Mouse (Mus musculus) embryonic fibroblast, embryonic 13.5 days (primary cell): ENCODE data around the gene Pard6b. TPM values are rescaled to one million over a fixed set of nuclear protein-coding genes. Genes with fewer than 3 reads are reported as not detected.

Experiments used
- H3K27ac ChIP-seq: 2 replicates; pipeline ENCODE4 v1.5.1; 2012; ENCODE audit warnings: low read length, control low read depth, inconsistent platforms; ENCODE audit not compliant: insufficient read depth
- H3K4me1 ChIP-seq: 2 replicates; pipeline ENCODE4 v1.6.1; 2011; ENCODE audit warnings: low read length; ENCODE audit not compliant: control insufficient read depth, insufficient read depth
- H3K4me3 ChIP-seq: 2 replicates; pipeline ENCODE4 v1.5.1; 2011; ENCODE audit warnings: mild to moderate bottlenecking, control low read depth, low read length; ENCODE audit not compliant: insufficient read depth
- CTCF ChIP-seq: IDR thresholded peaks from 2 replicates; pipeline ENCODE4 v1.5.1; 2011; ENCODE audit warnings: mild to moderate bottlenecking, control low read depth, low read length, moderate library complexity, borderline replicate concordance; ENCODE audit not compliant: insufficient read depth
- POLR2A ChIP-seq: IDR thresholded peaks from 2 replicates; pipeline ENCODE4 v1.6.1; 2011; ENCODE audit warnings: low read depth, mild to moderate bottlenecking, control low read depth, low read length, moderate library complexity
- polyA plus RNA-seq: library from polyadenylated mRNA; stranded (reverse); fragments of >200 nt; gene quantifications from 2 replicates; pipeline ENCODE4 v1.2.4, GENCODE M21; 2011; ENCODE audit warnings: low read depth; ENCODE audit not compliant: missing spikeins, insufficient read length

The Pard6b gene
- polyA plus RNA-seq, 1 experiment = 1.6 TPM

DNA sequence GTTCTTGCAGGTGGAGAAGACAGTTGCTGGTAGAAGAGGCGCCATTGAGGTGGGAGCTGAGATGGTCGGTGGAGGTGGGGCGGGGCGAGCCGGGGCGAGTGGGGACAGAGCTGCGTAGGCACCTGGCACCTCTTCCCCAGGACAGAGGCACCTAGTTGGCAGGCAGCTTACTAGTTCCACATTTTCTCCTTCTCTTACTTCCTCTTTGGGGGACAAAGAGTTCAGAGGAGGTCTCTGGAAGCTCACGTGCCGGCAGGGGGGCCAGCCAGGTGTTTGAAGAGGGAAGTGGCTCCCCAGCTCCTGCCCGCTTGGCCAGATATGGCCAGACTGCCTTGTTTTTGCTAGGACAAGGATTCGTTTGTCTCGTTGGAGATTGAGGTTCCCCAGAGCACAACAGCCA is 38.3 kb downstream of the Pard6b start:
- TF ChIP-seq POLR2A = no peak
- TF ChIP-seq CTCF = no peak
- H3K4me3 ChIP-seq = no peak overlapping the region
- no peaks in the 10 kb centered on the region for H3K4me1 ChIP-seq
- no peak overlapping the region for H3K27ac ChIP-seq

DNA sequence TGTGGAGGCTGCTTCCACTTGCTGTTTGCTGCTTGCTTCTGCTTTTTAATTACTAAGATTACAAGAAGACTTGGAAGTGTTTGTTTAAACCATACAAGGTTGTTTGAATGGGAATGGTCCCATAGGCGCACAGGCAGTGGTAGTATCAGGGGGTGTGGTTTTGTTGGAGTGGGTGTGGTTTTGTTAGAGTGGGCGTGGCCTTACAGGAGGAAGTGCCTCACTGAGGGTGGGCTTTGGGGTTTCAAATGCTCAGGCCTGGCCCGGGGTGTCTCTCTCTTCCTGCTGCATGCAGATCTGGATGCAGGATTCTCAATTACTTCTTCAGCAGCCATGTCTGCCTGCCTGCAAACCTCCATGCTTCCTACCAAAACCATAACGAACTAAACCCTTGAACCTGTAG is 40.1 kb downstream of the Pard6b start:
- H3K4me3 ChIP-seq = no peak overlapping the region
- H3K27ac ChIP-seq = no peak overlapping the region
- H3K4me1 ChIP-seq = no peaks in the 10 kb centered on the region
- TF ChIP-seq CTCF = no peak
- no peak for TF ChIP-seq POLR2A

DNA sequence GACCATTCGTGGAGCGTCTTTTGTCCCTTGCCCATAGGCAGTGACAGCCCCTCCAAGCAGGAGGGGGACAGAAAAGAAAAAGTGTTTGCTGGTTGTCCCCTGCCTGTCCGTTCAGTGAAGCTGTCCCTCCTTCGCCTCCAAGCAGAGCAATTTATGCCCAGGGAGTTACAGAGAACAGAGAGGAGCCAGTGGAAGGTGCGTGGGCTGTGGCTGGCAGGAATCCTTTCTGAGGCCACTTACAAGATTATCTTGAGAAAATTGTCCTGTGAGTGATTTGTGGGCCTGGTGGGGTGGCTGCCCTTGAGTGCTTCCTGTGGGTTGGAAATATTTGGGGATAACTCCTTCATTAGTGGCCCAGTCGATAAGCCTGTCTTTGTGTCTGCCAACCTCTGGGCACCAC is 42.8 kb downstream of the Pard6b start:
- no peaks in the 10 kb centered on the region for H3K4me1 ChIP-seq
- H3K4me3 ChIP-seq = no peak overlapping the region
- H3K27ac ChIP-seq = no peak overlapping the region
- TF ChIP-seq CTCF (no peak), POLR2A (no peak)

DNA sequence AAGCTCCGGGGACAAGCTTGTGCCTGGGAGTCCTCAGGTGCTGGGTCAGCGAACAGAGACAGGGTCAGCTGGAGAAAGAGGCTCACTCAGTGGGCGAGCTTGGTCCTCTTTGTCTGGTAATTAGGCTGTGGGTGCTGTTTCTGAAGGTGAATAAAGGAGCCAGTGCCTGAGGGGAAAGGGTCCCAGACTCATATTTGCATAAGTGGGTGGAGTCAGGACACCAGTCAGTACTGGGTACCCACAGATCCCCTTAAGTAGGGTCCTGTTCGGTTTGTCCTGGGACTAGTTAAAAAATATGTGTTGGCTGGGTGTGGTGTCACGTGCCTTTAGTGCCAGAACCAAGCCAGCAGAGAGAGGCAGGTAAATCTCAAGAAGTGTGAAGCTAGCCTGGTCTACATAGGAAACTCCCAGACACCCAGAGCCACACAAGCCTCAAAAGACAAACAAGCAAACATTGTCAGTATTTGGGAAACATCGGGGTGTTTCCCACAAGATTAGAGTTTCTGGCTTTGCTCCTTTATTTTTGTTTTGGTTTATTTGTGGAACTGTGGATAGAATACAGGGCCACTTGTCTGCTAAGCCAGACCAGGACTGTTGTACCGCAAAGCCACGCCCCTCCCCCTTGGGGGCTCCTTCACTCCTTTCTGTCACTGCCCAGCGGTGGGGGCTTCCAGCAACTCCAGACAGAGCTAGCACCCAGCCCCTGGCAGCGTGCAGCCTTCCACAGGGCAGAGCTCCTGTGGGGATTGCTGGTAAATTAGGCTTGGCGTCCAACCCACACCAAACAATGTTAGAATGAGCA is 44.7 kb downstream of the Pard6b start:
- no peak for TF ChIP-seq POLR2A
- TF ChIP-seq CTCF = no peak
- no peaks in the 10 kb centered on the region for H3K4me1 ChIP-seq
- no peak overlapping the region for H3K4me3 ChIP-seq
- no peak overlapping the region for H3K27ac ChIP-seq

DNA sequence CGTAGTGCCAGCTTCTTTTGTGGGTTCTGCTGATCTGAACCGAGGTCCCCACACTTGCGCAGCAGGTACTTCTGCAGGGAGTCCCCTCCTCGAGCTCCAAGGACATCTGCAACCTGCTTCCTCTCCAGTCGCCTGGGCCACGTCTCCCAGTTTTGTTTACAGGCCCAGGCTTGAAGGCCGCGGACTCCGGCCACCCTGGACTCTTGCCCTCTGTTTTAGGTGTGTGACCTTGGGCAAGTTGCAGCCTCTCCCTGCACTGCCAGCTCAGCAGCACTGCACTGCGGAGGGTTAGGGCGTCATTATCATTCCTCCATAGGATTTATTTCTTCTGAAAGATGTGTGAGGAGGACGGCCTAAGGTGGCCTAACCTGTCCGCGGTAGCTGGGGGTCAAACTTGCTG is 47.0 kb downstream of the Pard6b start:
- Histone ChIP-seq H3K4me3 (no peak overlapping the region), H3K4me1 (no peaks in the 10 kb centered on the region), H3K27ac (no peak overlapping the region)
- no peak for TF ChIP-seq CTCF
- no peak for TF ChIP-seq POLR2A

DNA sequence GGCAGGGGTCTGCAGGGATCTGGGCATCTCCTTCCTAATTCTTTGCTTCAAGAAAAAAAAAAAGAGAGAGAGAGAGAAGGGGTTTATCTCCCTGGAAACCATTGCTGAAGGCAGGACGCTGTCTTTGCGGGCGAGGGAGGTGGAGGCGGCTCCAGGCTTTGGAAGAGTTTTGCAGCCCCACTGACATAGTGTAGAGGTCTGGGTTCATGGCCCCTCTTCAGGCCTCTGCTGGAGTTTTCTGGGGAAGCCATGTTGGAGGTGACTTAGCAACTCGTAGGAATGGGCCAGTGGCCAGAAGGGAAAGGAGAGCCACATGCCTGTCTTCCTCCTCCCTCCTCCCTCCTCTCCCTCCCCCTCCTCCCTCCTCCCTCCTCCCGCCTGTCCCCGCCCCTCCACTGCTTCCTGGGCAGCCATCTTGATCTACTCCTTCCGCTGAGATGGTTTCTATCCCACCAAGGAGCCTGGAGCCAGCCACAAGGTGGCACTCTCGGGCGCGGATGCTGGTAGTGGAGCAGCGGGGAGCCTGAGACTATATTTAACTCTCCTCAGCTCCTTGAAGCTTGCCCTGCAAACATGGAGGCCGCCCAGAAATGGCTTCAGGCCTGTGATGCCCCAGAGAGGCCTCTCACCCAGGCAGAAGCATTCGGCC is 47.5 kb downstream of the Pard6b start:
- Histone ChIP-seq H3K4me1 (no peaks in the 10 kb centered on the region), H3K27ac (no peak overlapping the region), H3K4me3 (no peak overlapping the region)
- TF ChIP-seq CTCF (peak; percentile 41), POLR2A (no peak)

DNA sequence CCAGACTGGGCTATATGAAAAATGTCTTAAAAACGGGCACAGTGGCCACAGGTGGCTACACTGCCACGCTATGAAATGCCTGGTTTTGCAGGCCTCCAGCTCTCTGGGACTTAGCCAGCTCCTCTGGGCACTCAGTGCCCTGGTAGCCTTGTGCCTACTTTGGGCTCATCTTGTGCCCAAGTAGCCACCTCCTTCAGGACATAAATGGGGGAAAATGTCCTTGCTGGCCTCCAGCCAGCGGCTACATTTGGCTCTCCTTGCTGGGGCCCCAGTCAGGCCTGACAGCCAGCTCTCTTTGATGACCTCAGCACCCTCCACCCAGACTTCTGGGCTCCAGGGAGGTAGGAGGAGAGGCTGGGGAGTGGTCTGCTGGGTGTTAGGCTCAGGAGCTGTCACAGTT is 49.2 kb downstream of the Pard6b start:
- Histone ChIP-seq H3K4me1 (no peaks in the 10 kb centered on the region), H3K27ac (no peak overlapping the region), H3K4me3 (no peak overlapping the region)
- TF ChIP-seq CTCF (no peak), POLR2A (no peak)

DNA sequence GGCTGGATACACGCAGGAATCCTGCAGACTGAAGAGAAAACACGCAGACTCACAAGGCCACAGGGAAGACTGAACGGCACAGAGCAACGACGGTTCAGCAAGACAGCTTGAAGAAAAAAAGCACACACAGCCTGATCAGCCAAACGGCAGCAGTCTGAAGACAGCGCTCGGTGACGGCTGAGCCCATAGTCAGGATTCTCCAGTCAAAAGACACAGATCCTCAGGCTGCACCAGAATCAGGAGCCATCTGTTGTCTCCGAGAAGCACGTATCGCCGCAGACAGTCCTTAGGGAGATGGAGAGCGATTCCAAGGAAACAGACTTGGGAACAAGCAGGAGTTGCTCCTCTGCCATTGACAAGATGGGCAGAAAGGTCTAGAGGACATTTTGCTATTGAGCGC is 56.4 kb downstream of the Pard6b start:
- Histone ChIP-seq H3K27ac (no peak overlapping the region), H3K4me1 (no peaks in the 10 kb centered on the region), H3K4me3 (no peak overlapping the region)
- no peak for TF ChIP-seq CTCF
- no peak for TF ChIP-seq POLR2A

DNA sequence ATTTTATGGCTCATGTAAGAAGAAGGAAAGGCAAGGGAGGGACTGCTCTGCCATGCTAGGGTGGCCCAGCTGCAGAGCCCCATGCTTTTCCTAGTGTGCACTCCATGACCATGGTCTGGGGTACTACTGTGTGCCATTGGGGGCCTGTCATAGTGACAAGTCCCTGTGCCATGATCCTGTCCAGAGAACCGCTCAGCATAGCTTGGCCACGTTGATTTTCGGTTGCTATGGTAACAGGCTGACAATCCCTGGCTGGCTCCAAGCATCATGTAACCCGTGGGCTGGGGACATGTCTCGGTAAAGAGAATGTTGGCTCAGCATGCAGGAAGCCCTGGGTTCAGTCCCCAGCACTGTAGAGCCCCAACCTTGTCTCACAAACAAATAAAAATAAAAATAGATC is 63.0 kb downstream of the Pard6b start:
- Histone ChIP-seq H3K27ac (no peak overlapping the region), H3K4me1 (no peaks in the 10 kb centered on the region), H3K4me3 (no peak overlapping the region)
- TF ChIP-seq CTCF = no peak
- no peak for TF ChIP-seq POLR2A

DNA sequence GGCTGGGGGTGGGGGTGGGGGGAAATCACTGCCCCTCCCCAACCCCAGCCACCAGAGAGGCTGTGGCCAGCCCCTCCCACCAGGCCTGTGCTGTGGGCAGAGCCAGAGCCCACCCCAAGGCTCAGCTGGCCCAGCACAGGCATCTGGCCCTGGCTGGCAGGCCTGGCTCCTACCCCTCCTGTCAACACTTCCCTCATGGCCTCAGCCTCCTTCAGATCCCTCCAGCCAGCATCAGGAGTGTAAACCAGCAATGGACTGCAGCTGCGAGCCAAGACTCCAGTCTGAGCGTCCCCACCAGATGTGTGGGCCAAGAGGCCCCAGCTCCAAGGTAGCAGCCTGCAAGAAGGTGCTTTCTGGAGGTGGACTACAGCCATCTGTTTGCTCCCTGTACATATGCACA is 64.6 kb downstream of the Pard6b start:
- TF ChIP-seq CTCF = no peak
- no peak for TF ChIP-seq POLR2A
- Histone ChIP-seq H3K4me1 (peaks cover 4% of the 10 kb centered on the region), H3K27ac (no peak overlapping the region), H3K4me3 (no peak overlapping the region)
